Mouse (Mus musculus) cerebellum, adult 2 months (tissue): ENCODE measurements around the gene Ctdspl. TPM values are rescaled to one million over a fixed set of nuclear protein-coding genes. Genes with fewer than 3 reads are reported as not detected.
A peak's percentile ranks its signal among the peaks of the same experiment; 100 is the strongest.

ENCODE experiments used
- DNase-seq, 2 experiments: peaks; one replicate each; pipeline ENCODE4 v3.0.0; 2021
- H3K27ac ChIP-seq: fragments of 200-500 bp; 2 replicates; pipeline ENCODE4 v1.5.1; 2012; ENCODE audit warnings: low read length, control low read depth, inconsistent platforms; ENCODE audit not compliant: insufficient read depth
- H3K27me3 ChIP-seq: fragments of 200-500 bp; 2 replicates; pipeline ENCODE4 v1.6.1; 2012; ENCODE audit warnings: inconsistent platforms, mild to moderate bottlenecking, low read length, moderate library complexity; ENCODE audit not compliant: control insufficient read depth, insufficient read depth
- H3K4me1 ChIP-seq: fragments of 200-500 bp; 2 replicates; pipeline ENCODE4 v1.6.1; 2011; ENCODE audit warnings: low read length; ENCODE audit not compliant: control insufficient read depth, insufficient read depth
- H3K4me3 ChIP-seq: fragments of 200-500 bp; replicated peaks from 2 replicates; pipeline ENCODE3; 2011; ENCODE audit warnings: mild to moderate bottlenecking, low read depth, low read length, control low read depth; ENCODE audit not compliant: insufficient read depth
- CTCF ChIP-seq: fragments of 200-500 bp; IDR thresholded peaks from 2 replicates; pipeline ENCODE4 v1.5.1; 2011; ENCODE audit warnings: low read depth, mild to moderate bottlenecking, control low read depth, low read length, moderate library complexity, borderline replicate concordance; ENCODE audit not compliant: insufficient read depth
- POLR2A ChIP-seq: fragments of 200-500 bp; IDR thresholded peaks from 2 replicates; pipeline ENCODE4 v1.6.1; 2011; ENCODE audit warnings: low read length, control low read depth, borderline replicate concordance; ENCODE audit not compliant: insufficient read depth
- WGBS: fragments of 180-500 bp; shearing (Covaris S2); methylation state at CpG from one replicate; pipeline ENCODE4 v1.1.7; 2018; 5-methylcytosine and 5-hydroxymethylcytosine counted together
- polyA plus RNA-seq: library from polyadenylated mRNA; depleted of rRNA; stranded (reverse); fragments of >200 nt; gene quantifications from 2 replicates; pipeline ENCODE4 v1.2.3, GENCODE M21; 2012

Ctdspl gene
- polyA plus RNA-seq, 1 experiment: 10.3 TPM

DNA sequence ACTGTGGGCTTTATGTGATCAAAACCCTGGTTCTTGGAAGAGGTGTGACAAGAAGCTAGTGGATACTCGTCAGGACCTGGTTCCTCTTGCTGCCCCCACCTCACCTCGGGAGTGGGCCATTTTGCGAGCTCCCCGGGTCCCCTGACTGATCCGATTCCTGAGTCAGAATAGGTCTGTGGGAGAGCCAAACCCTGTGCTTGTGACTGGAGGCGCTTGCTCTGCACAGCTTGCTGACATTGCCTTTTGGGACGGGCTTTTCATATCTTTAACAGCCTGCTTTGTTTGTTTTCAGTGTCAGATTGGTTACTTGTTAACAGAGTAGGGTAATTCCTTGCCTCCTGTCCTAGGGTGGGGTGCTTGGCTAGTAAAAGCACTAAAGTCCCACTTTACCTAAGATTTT lies 2.4 kb downstream of the Ctdspl start:
- no peak overlapping the region for H3K27ac ChIP-seq
- peaks cover 16% of the 10 kb centered on the region for H3K4me1 ChIP-seq
- H3K4me3 ChIP-seq: no peak overlapping the region
- WGBS: 70% methylated on average over 7 of the region's 7 CpGs
- no peak for TF ChIP-seq CTCF
- no peak for TF ChIP-seq POLR2A
- H3K27me3 ChIP-seq: no peaks in the 10 kb centered on the region
- no peak for DNase-seq

DNA sequence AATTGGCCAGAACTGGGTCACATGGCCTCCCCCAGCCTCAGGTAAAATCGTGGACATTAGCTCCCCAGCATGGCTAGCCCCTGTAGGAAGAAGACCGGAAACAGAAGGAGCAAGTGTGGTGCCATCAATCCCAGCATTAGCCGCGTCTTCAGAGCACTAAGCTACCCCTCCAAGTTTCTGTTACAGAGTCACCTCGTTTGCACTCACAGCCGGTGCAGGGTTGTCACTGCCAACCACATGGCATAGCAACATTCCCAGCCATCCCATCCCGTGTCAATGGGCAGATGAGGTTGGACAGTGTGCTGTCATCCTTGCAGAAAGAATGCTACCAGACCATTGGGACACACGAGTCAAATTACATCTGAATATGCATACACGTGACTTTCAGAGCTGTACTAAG lies 4.4 kb downstream of the Ctdspl start:
- Histone ChIP-seq H3K4me1 (peaks cover 14% of the 10 kb centered on the region), H3K27ac (no peak overlapping the region), H3K4me3 (no peak overlapping the region), H3K27me3 (no peaks in the 10 kb centered on the region)
- DNase-seq: no peak
- WGBS: 21% methylated on average over 9 of the region's 9 CpGs
- TF ChIP-seq POLR2A (no peak), CTCF (no peak)

DNA sequence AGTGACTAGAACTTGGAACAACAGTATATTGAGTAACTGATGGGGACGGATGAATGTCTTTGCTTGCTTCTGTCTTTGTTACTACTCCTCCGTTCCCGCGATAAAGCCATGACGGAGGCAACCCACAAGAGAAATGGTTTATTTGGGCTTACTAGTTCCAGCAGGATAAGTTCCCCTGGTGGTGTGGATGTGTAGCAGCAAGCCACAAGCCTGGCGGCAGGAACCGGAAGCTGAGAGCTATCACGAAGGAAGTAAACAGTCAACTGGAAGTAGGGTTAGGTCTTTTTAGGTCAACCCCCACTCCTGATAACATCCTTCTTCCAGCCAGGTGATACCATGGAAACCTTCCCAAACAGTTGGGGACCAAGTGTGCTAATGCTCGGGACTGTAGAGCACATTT lies 7.5 kb downstream of the Ctdspl start:
- Histone ChIP-seq H3K4me3 (no peak overlapping the region), H3K4me1 (peaks cover 10% of the 10 kb centered on the region), H3K27ac (no peak overlapping the region), H3K27me3 (no peaks in the 10 kb centered on the region)
- 94% methylated on average over 9 of the region's 9 CpGs for WGBS
- TF ChIP-seq POLR2A: no peak
- TF ChIP-seq CTCF: no peak
- no peak for DNase-seq

DNA sequence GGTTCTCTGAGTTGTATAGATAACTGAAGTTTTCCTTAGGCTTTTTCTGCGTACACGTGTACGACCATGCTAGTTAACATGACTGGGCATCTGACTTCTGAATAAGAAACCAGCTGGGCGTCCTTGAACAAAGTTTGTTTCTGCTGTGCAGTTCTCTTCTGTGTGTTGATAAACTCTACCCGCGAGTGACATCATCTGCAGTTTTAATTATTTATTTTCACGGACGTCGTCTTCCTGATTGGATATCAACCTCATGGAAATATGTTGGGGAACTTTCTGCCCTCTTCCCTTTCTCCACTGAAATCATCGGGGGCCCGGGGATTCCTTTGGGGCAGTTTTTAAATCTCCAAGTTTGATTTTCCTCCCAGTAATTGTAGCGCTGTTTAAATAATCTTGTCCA lies 8.1 kb downstream of the Ctdspl start:
- DNase-seq: no peak
- WGBS: 93% methylated on average over 12 of the region's 12 CpGs
- no peaks in the 10 kb centered on the region for H3K27me3 ChIP-seq
- H3K27ac ChIP-seq: no peak overlapping the region
- peaks cover 10% of the 10 kb centered on the region for H3K4me1 ChIP-seq
- no peak for TF ChIP-seq POLR2A
- TF ChIP-seq CTCF: no peak
- H3K4me3 ChIP-seq: no peak overlapping the region

DNA sequence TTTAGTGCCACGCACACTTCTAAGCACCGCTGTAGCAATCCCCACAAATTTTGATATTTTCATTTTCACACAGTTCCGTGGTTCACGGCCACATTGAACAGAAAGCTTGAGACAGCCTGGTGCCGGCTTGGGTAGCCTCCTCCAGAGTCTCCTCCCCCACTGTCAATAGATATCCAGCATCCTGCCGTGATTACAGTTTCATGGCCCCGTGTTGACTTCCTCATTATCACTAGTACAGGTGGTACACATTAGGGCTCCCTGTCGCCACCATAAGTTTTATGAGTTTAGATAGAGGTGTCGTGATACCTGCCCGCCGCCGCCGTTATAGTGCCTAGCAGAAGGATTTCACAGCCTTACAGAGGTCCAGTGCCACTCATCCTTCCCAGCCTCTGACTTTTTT lies 8.8 kb downstream of the Ctdspl start:
- 86% methylated on average over 13 of the region's 13 CpGs for WGBS
- DNase-seq: no peak
- Histone ChIP-seq H3K4me3 (no peak overlapping the region), H3K27ac (no peak overlapping the region), H3K4me1 (peaks cover 10% of the 10 kb centered on the region), H3K27me3 (no peaks in the 10 kb centered on the region)
- TF ChIP-seq POLR2A: no peak
- no peak for TF ChIP-seq CTCF

DNA sequence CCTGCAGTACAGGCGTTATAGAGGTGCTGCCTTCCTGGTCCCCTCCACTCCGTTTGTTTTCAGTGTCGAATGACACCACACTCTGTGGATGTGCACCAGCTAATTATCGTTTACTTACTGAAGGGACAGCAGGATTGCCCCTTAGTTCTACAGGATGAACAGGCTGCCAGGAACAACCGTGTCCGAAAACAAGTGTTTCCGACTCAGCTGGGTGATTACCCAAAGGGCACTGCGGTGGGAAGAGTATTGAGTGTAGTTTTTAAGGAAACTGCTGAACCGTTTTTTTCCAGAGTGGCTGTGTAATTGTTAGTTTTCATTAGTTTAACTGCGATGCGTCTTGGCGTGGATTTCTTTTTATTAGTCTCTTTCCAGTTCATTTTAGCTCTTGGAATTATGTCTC lies 9.8 kb downstream of the Ctdspl start:
- H3K27ac ChIP-seq: no peak overlapping the region
- no peak for TF ChIP-seq CTCF
- no peak for TF ChIP-seq POLR2A
- WGBS: 54% methylated on average over 12 of the region's 12 CpGs
- peaks cover 4% of the 10 kb centered on the region; the same call in 1 of the 2 replicates for H3K4me1 ChIP-seq
- DNase-seq: no peak
- H3K4me3 ChIP-seq: no peak overlapping the region
- H3K27me3 ChIP-seq: no peaks in the 10 kb centered on the region

DNA sequence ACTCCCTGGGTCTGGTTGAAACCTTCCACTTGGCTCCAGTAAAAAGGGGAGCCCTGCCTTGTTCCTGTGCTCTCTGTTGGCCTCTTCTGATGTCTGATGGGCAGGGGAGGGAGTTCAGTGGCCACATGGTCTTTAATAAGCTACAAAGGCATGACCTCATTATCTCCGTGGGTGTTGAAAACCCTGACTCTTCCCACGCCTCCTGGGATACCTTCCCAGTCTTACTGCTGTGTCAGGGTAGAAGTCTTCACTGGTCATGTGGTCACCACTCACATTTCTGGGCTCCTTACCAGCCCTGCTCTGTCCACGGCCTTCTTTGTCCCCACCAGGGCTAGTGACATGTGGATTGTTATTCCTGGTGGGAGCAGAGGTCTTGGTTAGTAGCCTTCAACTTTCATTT lies 11.3 kb downstream of the Ctdspl start:
- Histone ChIP-seq H3K4me1 (peaks cover 4% of the 10 kb centered on the region; the same call in 1 of the 2 replicates), H3K4me3 (no peak overlapping the region), H3K27ac (no peak overlapping the region), H3K27me3 (no peaks in the 10 kb centered on the region)
- TF ChIP-seq POLR2A (no peak), CTCF (no peak)
- DNase-seq: peak in 1 of 2 experiments; percentile 45
- WGBS: 11% methylated on average over 3 of the region's 3 CpGs

DNA sequence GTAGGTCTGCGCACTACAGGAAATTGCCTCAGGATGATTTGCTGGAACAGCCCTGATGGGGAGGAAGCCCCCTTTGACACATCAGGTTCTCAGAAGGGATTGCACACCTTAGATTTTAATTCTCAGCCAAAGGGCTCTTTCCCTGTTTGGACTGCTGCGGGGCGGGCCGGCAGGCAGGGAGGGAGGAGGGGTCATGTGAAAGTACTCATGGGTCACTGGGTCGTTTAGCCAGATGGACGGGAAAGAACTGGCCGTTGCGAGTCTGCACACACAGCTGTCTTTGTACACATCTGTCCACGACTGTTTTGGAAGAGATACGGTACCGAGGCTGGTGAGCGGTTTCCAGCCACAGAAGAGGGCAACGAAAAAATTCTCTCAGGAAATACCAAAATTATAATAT lies 13.2 kb downstream of the Ctdspl start:
- no peaks in the 10 kb centered on the region for H3K27me3 ChIP-seq
- H3K4me3 ChIP-seq: no peak overlapping the region
- peaks cover 4% of the 10 kb centered on the region; the same call in 1 of the 2 replicates for H3K4me1 ChIP-seq
- DNase-seq: no peak
- TF ChIP-seq CTCF: no peak
- TF ChIP-seq POLR2A: no peak
- 61% methylated on average over 13 of the region's 13 CpGs for WGBS
- H3K27ac ChIP-seq: no peak overlapping the region
